Mouse (Mus musculus) v-Abl transformed pro-B cells (cell line): ENCODE measurements around the gene Ank3.

ENCODE experiments used
- in situ Hi-C, 2 experiments: fragments of 400-800 bp; cut with MboI; formaldehyde crosslinking; loops; one replicate each; pipeline ENCODE4 v1.15.1; 2025; ENCODE audit not compliant: unreplicated experiment in 2 of 2

Ank3 gene

DNA sequence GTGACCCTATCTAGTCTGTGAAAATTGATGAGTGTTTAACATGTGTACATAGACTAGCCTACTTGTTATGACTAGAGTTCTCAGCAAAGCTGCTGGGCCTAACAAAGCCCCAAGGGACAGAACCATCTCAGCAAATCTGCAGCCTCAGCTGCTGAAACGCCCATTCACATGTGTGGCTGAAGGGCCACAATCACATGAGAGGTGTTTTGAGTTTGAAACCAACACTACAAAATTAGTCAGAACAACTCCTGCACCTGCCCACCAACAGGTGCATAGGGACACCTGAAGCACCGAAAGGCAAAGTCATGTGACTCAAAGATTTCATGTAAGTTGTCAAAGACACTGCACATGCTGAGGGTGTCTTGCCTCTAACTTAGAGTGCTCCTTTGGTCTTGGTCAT is 656.7 kb downstream of the Ank3 start:
- in situ Hi-C loops, result no loop called here

- in situ Hi-C loops, result no loop called here
Measured at GRCm38 (mm10) chr10:70057064-70057463, 658.5 kb downstream of the Ank3 start.

GRCm38 (mm10) chr10:70060021-70060688 is 661.6 kb downstream of the Ank3 start:
- in situ Hi-C loops, result no loop called here

- in situ Hi-C loops, result no loop called here
Measured at GRCm38 (mm10) chr10:70060689-70061081, 662.1 kb downstream of the Ank3 start.

GRCm38 (mm10) chr10:70063881-70064555 is 665.4 kb downstream of the Ank3 start:
- in situ Hi-C loops, result no loop called here

- in situ Hi-C loops, result no loop called here
Measured at GRCm38 (mm10) chr10:70065191-70065590, 666.6 kb downstream of the Ank3 start.

GRCm38 (mm10) chr10:70066497-70067168 is 668.1 kb downstream of the Ank3 start:
- in situ Hi-C loops, result no loop called here

DNA sequence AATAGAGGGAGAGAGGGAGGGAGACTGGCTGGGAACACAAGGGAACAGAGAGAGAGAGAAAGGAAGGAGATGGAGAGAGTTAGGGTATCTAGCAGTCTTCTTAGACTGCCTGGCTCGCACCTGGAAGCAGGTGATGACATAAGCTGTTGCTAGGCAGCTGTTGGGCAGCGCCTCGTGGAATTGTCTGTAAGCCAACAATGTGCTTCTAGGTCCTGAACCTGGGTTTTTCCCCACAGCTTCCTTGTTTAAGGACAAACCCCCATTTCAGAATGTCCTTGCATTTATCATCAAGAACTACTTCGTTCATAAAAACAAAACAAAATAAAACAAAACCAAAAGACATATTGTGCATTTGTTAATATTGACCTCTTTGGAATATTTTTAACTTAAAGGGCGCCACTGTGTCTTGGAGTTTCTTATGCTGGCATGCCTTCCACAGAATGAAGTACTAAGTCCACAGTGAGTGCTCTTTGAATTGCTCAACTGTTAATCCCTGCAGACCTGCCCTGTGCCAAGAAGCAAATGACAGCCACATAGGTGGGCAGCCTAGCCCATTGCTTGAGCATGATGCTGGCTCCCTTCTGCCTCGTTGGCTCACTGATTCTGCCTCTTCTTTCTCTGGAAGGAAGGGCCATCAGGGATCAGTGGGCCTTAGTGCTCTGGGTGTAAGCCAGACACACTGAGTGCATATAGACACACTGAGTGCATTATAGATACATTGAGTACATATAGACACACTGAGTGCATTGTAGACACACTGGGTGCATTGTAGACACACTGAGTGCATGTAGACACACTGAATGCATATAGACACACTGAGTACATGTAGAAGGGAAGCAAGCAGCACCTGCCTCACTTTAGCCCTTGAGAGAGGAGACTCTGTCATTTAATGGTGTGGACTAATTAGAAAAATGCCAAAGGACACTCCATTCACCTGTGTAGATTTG is 668.9 kb downstream of the Ank3 start:
- in situ Hi-C loops, result no loop called here

- in situ Hi-C loops, result no loop called here
Measured at GRCm38 (mm10) chr10:70069321-70069720, 670.7 kb downstream of the Ank3 start.

DNA sequence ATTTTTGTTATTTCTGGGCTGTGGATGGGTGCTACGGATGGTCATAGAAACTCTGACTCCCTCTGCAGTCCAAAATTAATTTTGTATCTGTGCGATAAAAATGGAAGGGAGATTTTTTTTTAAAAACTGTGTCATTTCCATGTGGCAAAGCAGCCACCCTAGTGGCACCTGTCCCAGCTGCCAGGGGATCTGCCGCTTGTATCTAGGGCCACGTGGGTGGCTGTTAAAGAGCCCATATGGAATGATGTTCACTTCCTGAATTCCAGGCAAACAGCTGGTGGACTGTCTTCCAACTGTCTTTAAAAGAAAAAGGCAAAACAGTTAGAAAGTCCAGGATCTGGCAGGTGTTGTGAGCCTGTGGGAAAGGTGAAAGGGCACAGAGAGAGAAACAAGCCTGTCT is 672.8 kb downstream of the Ank3 start:
- in situ Hi-C loops, result no loop called here
